Mouse (Mus musculus) liver, postnatal 0 days (tissue): ENCODE measurements at regions not wholly inside any gene's neighbourhood (a gene's known extent, or its start where the extent isn't known, plus 50 kb on each side); places are given as distances from the start of the nearest gene placed in this dataset.

Experiments
- CTCF ChIP-seq: sonication (generic); IDR thresholded peaks from 2 replicates; pipeline ENCODE4 v1.5.1; 2016; ENCODE audit warnings: antibody characterized with exemption, low read depth
- EP300 ChIP-seq: IDR thresholded peaks from 2 replicates; pipeline ENCODE4 v1.6.1; 2016; ENCODE audit warnings: antibody characterized with exemption, low read depth, mild to moderate bottlenecking

DNA sequence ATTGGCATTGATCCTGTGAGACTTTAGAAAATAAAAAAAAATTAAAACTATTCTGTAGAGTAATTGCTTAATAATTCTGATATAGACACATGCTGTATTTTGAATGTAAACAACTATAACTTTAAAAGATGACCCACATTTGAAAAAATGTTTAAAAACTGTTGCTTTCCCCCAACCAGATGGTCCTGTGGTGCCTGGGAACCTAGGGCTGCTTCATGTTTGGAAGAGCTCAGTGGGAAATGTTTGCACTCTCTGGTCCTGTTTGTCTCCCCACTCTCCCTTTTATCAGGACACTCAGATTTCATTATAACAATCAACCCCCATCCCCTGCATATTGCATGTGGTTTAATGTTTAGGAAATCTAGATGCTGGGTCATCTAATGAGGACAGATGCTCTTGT is 119.4 kb upstream of the Fam84a start:
- no peak for TF ChIP-seq CTCF
- TF ChIP-seq EP300 = no peak
